Mouse (Mus musculus): ENCODE results near the gene Gpx3.
"Not testable (repeated sequence)": the region's sequence is repeated elsewhere in the genome, so short reads cannot be mapped to it uniquely, and the experiment has no call there.

Gene Gpx3

GRCm38 (mm10) chr11:54881051-54881474 lies 21.2 kb upstream of the Gpx3 start:
- no peak for DNase-seq (ENCODE audit: low spot score)

DNA sequence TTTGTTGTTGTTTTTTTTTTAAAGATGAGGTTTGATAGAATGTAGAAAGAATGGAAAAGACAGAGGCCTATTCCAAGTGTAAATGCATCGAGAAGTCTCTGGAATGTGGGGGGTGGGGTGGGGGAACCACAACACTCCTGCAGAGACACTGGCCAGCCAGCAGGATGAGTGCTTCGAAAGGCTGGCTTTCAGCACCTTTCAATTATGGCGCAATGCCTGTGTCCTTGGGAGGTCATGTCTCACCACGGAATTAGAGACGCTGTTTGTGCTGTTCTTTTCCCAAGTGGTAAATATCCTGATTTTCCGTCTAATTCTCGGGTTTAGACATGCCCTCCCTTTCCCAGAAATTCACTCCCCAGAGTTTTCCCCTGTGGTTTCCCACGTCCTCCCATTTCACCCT lies 19.6 kb upstream of the Gpx3 start:
- no peak for DNase-seq (ENCODE audit: low spot score)

- no peak for DNase-seq (ENCODE audit: low spot score)
Observed at GRCm38 (mm10) chr11:54884197-54884828, 17.9 kb upstream of the Gpx3 start.

- no peak for DNase-seq (ENCODE audit: low spot score)
Observed at GRCm38 (mm10) chr11:54884937-54885336, 17.3 kb upstream of the Gpx3 start.

DNA sequence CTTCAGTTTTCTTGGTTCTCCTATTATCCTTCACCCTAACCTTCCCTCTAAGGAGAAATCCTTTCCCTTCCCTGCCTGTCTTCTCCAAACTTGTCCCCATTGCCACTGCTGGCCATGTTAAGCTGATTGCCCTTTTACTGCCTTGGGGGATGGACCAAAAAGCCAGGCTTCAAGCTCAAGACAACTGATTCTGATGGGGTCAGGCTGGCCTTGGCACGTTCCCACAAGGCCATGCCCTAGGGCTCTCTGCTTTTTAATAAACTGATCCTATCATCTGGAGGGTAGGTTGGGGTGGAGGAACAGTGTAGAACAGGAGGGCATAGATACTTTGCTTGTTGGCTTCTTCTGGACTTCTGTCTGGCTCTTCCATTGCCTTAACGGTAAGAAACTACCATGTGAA lies 16.8 kb upstream of the Gpx3 start:
- DNase-seq (ENCODE audit: low spot score), result no peak

GRCm38 (mm10) chr11:54887927-54888326 lies 14.3 kb upstream of the Gpx3 start:
- DNase-seq (ENCODE audit: low spot score), result no peak

DNA sequence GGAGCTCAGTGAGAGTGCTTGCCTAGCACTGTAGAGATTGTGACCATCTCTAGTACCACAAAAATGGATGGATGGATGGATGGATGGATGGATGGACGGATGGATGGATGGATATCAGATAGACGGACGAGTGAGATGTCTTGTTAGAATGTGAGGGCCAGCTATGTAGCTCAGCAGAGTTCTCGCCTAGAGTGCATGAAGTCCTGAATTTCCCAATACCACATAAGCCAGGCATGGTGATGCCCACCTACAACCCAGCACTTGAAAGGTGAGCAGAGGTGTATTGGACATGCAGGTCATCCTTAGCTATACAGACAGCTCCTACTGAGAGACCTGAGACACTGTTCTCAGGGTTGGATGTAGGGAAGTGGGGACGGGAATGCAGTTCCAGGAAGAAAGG lies 10.9 kb upstream of the Gpx3 start:
- no peak for DNase-seq (ENCODE audit: low spot score)

- DNase-seq (ENCODE audit: low spot score), result no peak
Observed at GRCm38 (mm10) chr11:54892091-54892490, 10.2 kb upstream of the Gpx3 start.

DNA sequence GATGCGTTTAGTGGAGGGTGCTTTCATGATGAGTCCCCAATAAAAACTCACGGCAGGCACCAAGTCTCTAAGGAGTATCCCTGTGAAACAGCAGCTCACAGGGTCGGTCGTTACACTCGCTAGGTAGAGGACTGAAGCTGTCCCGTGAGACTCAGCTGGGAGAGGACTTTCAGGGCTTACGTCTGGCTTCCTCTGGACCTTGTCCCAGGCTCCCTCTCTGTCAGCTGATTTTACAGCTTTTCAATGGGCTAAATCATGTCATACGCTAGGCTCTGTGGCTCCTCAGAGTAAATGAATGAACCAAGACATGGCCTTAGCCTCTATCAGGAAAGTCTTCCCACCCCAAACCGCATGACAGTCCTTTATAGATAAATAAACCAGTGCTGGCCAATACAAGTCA lies 7.7 kb upstream of the Gpx3 start:
- DNase-seq (ENCODE audit: low spot score), result no peak

GRCm38 (mm10) chr11:54896646-54897045 lies 5.6 kb upstream of the Gpx3 start:
- not testable (repeated sequence) for DNase-seq (ENCODE audit: low spot score)

- DNase-seq (ENCODE audit: low spot score), result no peak
Observed at GRCm38 (mm10) chr11:54897470-54897869, 4.8 kb upstream of the Gpx3 start.

DNA sequence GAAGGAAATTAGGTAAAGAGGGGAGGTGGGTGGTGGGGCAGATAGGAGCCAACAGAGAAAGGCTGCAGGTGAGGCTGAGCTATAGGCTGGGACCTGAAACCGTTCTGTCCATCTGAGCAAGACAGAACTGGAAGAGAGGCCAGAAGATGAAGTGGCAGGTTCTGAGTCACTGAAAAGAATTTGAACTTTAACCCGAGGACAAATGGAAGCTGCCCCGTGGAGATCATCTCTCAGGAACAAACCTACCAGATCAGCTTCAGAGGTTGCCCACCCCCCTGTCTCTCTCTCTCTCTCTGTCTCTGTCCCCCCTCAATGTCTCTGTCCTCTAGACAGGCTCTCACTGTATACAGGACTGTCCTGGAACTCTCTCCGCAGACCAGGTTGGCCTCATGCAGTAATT lies 2.6 kb upstream of the Gpx3 start:
- DNase-seq (ENCODE audit: low spot score), result no peak

DNA sequence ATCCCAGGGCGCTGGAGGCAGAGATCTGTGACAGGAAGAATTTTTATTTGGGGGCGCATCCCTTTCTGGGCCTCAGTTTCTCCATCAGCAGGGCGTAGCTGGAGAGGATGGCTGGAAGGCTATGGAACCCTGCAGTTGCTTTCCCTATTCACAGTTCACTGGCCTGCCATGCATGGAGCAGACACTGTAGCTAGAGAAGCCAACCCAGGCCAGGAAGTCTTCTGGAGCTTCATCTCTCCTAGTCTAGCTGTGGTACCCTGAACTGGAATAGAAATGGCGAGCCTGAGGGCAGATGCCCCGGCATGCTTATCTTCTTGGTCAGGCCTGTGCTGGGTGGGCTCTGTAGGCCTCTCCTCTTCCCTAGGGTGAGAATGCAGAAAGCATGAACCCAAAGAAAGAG lies 1.1 kb downstream of the Gpx3 start:
- DNase-seq (ENCODE audit: low spot score), result no peak

DNA sequence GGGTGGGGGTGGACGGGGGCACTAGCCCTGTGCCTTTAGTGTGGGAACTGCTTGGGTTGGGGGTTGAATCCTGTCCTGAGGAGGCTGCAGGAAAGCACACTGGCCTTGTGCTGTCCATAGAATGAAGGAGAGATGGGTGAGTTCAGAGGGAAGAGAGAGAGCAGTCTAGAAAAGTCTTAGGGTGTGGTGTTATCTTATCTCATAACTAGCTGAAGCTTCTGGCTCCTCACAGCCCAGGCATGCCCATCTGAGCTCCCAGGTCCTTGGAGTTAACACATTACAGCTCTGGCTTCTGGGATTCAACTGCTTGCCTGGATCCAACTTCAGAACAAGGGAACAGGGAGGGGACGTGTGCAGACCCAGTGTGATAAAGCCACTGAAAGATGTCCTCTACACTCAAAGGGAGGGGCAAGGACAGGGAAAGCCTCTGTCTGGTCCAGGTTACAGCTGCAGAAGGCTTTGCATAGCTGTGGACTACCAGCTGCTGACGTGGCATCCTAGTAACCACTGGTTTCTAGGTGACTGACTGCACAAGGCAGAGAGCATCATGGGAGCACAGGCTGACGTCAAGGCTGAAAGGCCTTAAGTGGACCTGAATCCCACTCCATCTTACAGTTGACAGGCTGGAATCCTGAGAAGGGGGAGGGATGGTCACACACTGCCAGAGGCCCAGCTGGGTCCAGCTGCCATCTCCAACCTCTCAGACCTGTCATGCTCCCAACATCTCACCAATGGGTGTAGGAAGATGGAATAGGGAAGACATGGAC lies 1.9 kb downstream of the Gpx3 start:
- peak; percentile 31 for DNase-seq (ENCODE audit: low spot score)

- DNase-seq (ENCODE audit: low spot score), result no peak
Observed at GRCm38 (mm10) chr11:54905086-54905485, 2.8 kb downstream of the Gpx3 start.

DNA sequence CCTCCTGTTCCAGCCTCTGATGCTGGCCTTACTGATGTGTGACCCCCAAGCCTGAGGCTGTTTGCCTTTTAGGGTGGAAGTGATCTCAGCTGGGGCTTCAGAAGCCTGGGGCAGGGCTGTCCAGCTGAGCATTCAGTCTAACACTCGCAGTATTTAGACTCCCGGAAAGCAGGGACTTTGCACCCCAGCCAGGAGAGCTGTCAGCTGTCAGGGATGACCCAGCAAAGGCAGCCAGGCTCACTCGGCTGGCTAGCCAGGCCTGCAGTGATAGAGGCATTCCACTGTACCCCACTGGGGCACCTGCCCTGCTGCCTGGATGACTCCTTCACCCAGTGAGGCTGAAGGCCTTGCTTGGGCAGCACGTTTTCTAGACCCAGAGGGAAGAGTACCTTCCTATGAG lies 3.7 kb downstream of the Gpx3 start:
- no peak for DNase-seq (ENCODE audit: low spot score)

DNA sequence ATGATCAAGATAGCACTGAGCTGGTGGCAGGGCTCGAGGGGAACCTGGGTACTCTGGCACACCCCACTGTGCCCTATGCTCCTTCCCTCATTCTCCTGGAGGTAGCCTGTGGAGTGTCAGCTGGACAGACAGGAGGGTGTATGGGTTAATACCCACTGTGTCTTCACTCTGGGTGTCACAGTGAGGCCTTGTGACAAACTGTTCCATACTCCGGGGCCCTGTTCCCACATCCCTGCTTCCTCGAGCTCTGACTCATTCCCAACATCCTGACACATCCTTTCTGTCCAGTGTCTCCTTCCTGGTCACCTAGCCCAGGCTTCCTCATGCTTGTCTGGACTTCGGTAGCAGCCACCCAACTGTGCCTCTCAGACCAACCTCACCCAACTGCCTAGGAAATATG lies 4.2 kb downstream of the Gpx3 start:
- DNase-seq (ENCODE audit: low spot score), result no peak

DNA sequence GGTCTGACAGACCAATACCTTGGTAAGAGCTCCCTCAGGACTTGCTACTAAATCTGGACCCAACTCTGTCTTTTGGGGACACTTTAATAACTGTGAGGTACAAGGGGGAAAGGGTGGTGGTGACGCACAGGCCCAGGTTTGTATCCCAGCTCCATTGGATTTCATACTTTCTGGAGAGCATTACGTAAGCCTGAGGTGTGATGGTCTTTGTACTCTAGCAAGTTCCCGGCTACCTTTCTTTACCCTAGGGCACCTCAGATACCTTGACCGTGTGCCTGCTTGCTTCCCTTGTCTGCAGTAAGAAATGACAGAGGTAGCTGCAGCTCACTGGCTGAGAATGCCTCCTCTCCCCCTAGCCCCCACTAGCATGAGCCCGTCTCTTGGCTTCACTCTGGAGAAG lies 5.0 kb downstream of the Gpx3 start:
- no peak for DNase-seq (ENCODE audit: low spot score)

- DNase-seq (ENCODE audit: low spot score), result no peak
Observed at GRCm38 (mm10) chr11:54909273-54909672, 7.0 kb downstream of the Gpx3 start.

DNA sequence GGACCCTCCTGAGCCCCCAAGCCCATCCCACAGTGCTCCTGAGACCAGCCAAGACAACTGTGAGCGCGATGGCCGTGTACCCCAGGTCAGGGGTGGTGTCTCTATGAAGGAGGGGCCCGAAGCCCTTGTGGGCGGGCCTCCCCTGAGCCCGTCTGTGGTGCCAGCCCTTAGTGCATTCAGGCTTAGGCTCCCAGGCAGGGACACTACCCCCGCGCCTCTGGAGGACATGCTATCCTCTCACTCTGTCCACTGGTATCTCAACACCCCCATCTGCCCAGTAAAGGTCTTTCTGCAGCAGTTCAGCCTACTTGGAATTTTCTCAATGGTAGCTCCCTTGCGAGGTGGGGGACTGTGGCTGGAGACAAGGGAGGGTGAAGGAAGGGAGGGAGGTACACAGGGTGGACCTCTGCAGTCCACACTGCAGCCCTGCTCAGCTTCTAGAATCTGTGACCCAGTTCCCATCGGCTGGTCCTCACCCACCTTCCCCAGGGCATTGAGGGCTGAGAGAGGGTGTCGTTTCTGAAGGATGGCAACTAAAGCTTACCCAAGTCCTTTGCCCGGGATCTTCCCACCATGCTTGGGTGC lies 7.9 kb downstream of the Gpx3 start:
- DNase-seq (ENCODE audit: low spot score), result no peak

DNA sequence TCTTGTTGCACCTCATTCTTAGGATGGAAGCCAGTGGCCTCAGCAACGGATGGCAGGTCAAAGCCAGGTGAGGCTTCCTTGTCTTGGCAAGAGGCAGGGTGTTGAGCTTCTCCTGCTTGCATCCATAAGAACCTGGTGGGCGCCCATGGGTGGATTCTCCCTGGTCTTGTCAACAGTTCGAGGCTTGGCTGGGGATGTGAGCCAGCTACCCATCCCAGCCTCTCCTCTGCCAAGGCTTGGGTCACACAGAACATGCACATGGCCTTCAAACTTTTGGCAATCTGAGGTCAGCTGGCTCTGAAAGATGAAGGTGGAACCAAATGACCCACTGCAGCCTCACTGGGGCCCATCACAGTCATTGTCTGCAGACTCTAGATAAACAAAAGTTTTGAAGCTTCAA lies 8.9 kb downstream of the Gpx3 start:
- no peak for DNase-seq (ENCODE audit: low spot score)

DNA sequence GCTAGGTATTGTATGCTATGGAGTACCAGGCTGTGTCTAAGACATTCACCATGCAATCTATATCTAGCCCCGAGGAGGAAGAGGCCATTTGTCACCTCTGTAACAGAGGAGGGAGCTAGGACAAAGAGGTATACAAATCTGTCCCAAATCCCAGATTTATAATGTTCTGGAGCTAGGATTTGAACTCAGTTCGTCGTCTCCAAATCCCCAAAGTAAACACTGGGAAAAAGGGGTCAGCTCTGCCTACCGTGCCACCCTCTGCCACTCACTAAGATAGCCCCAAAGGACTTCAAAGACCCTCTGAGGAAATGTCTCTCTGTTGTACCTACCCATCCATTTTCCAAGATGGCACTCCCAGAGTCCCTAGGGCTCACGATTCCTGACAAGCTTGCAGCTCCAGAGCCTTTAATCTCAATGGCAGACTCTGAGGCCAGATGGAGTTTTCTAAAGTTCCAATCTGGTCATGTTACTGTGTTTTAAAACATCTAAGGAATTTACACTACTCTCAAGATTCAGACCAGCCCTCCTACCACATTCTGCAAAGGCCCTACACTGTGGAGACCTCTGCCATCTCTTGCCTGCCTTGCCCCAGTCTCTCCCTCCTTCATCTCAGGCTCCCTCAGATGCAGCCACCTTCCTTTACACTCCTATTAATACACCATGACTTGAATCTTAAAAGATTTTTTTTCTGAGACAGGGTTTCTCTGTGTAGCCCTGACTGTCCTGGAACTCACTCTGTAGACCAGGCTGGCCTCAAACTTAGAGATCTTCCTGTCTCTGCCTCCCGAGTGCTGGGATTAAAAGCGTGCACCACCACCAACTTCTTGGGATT lies 9.6 kb downstream of the Gpx3 start:
- no peak for DNase-seq (ENCODE audit: low spot score)

Data from retina, embryonic 14.5 days (tissue).